Mouse (Mus musculus) ES-E14 (cell line): ENCODE measurements around the gene Pacsin2.

ENCODE experiments used
- ZC3H11A ChIP-seq: IDR thresholded peaks from 2 replicates; pipeline ENCODE4 v1.6.1; 2012; ENCODE audit warnings: low read depth, mild to moderate bottlenecking, inconsistent platforms, low read length, borderline replicate concordance
- ZNF384 ChIP-seq: IDR thresholded peaks from 2 replicates; pipeline ENCODE4 v1.6.1; 2012; ENCODE audit warnings: low read depth, low read length, inconsistent platforms

DNA sequence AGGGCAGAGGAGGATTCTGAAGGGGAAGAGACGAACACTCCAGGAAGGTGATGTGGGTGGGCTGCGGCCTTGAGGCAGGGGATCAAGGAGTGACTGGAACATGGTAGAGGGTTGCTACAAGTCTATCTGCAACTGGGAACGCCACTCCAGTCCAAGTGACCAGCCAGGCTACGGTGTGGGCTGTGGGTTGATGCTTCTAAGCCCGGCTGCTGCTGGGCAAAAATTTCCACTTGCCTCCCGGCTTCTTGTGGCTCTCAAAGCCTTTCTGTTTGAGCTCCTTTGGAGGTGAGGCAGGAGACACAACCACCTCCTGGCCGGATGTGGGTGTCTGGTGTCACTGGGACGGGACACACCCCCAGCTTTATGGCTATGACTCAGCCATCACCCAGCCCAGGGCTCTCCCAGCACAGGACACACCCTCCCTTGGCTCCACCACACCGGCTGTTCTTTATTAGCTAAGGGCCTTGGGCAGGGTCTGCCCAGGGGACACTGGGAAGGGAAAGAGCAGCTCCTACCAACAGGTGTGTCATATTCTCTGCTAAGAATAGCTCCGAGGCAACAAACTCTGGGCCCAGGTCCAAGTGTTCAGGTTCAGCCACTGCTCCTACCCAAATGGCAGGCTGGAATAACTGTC, 9.5 kb upstream of the Pacsin2 start:
- no peak for TF ChIP-seq ZC3H11A
- no peak for TF ChIP-seq ZNF384
